In genomic region chr4:111390736-111391135, GRCm38 (mm10) we compare ENCODE assay signal across 25 mouse cellular contexts. TPM values are rescaled to one million over a fixed set of nuclear protein-coding genes. Genes with fewer than 3 reads are reported as not detected.
DNase-seq lines count a peak whose midpoint lies in the region; ATAC-seq and TF ChIP-seq lines count a peak whose summit lies in the region.
"Had no signal": no experiment of that assay in that cellular context is flagged by ENCODE, and none has a peak within 500 bp of the region (broad histone marks: within the 10 kb centered on the region; RNA-seq: fewer than 3 reads in every experiment).

No protein-coding gene starts in this region.

- H3K36me3 ChIP-seq in heart, embryonic 15.5 days, result no peaks in the 10 kb centered on the region
- no peaks in the 10 kb centered on the region for H3K36me3 ChIP-seq in heart, embryonic 12.5 days
- H3K36me3 ChIP-seq in lung, embryonic 16.5 days (ENCODE audit: control insufficient read depth, insufficient read depth, low read length), result no peaks in the 10 kb centered on the region
- H3K36me3 ChIP-seq: forebrain, embryonic 12.5 days; limb, embryonic 13.5 days; midbrain, embryonic 12.5 days; neural tube, embryonic 15.5 days had no signal

- no peak overlapping the region for H3K4me2 ChIP-seq in heart, embryonic 15.5 days
- H3K4me2 ChIP-seq in heart, embryonic 12.5 days, result no peak overlapping the region
- H3K4me2 ChIP-seq in lung, embryonic 16.5 days (ENCODE audit: low read depth, low read length), result no peak overlapping the region
- H3K4me2 ChIP-seq: forebrain, embryonic 12.5 days; limb, embryonic 13.5 days; midbrain, embryonic 12.5 days; neural tube, embryonic 15.5 days had no signal

- DNase-seq in gastrocnemius, adult 18-20 months (ENCODE audit: low spot score), result peak; percentile 2
- no peak for DNase-seq in gastrocnemius, postnatal 36 days
- no peak for DNase-seq in lung, adult 2 months
- DNase-seq in cerebellum, adult 9-10 months, result no peak
- DNase-seq: adrenal gland, postnatal 25 days; cerebellum, adult 9-11 months; kidney, postnatal 25 days; layer of hippocampus, postnatal 36 days; lung, postnatal 14 days; thymus, adult 2 months; thymus, postnatal 4 days had no signal

- no peak overlapping the region for H3K27ac ChIP-seq in heart, embryonic 15.5 days
- H3K27ac ChIP-seq in heart, embryonic 12.5 days (ENCODE audit: poor library complexity, severe bottlenecking), result no peak overlapping the region
- H3K27ac ChIP-seq in lung, embryonic 16.5 days (ENCODE audit: low read length), result no peak overlapping the region
- H3K27ac ChIP-seq: forebrain, embryonic 12.5 days; hindbrain, postnatal 0 days; layer of hippocampus, adult 2 months; limb, embryonic 13.5 days; liver, embryonic 14.5 days; midbrain, embryonic 12.5 days; neural tube, embryonic 15.5 days; stomach, postnatal 0 days had no signal

- TF ChIP-seq CTCF in lung, adult 2 months (IDR thresholded peaks at IDR 0.05; ENCODE audit: insufficient read depth, low read length), result no peak

- 0 out of 2 replicates have a peak, but pooled peaks have one; percentile 50 for ATAC-seq in heart, embryonic 15.5 days (replicated peaks; ENCODE audit: insufficient number of reproducible peaks, insufficient read depth, low FRiP score, low read depth)
- ATAC-seq in heart, embryonic 12.5 days (ENCODE audit: insufficient number of reproducible peaks, low FRiP score), result no peak
- peak; percentile 49 for ATAC-seq in lung, embryonic 16.5 days (ENCODE audit: low read depth)
- ATAC-seq: hindbrain, postnatal 0 days; intestine, embryonic 16.5 days had no signal

- no peaks in the 10 kb centered on the region for H3K4me1 ChIP-seq in heart, embryonic 15.5 days (replicated peaks)
- H3K4me1 ChIP-seq in heart, embryonic 12.5 days (replicated peaks), result 0 out of 2 replicates have a peak, but pooled peaks cover 4% of the 10 kb centered on the region
- H3K4me1 ChIP-seq in lung, embryonic 16.5 days (replicated peaks; ENCODE audit: control insufficient read depth, insufficient read depth, low read length), result no peaks in the 10 kb centered on the region
- H3K4me1 ChIP-seq in lung, adult 2 months (ENCODE audit: control insufficient read depth, insufficient read depth, low read length), result no peaks in the 10 kb centered on the region
- H3K4me1 ChIP-seq: forebrain, embryonic 12.5 days; limb, embryonic 13.5 days; midbrain, embryonic 12.5 days; neural tube, embryonic 15.5 days had no signal

- TF ChIP-seq POLR2A in lung, adult 2 months (IDR thresholded peaks at IDR 0.05; ENCODE audit: borderline replicate concordance, extremely low read depth, low read depth, low read length), result no peak

- no peaks in the 10 kb centered on the region for H3K9me3 ChIP-seq in heart, embryonic 15.5 days (replicated peaks)
- H3K9me3 ChIP-seq in heart, embryonic 12.5 days (replicated peaks), result no peaks in the 10 kb centered on the region
- H3K9me3 ChIP-seq in lung, embryonic 16.5 days (ENCODE audit: control insufficient read depth, low read length), result no peaks in the 10 kb centered on the region
- H3K9me3 ChIP-seq: forebrain, embryonic 12.5 days; limb, embryonic 13.5 days; midbrain, embryonic 12.5 days; neural tube, embryonic 15.5 days had no signal

- H3K9ac ChIP-seq in heart, embryonic 15.5 days, result no peak overlapping the region
- H3K9ac ChIP-seq in heart, embryonic 12.5 days, result no peak overlapping the region
- H3K9ac ChIP-seq in lung, embryonic 16.5 days (ENCODE audit: low read length), result no peak overlapping the region
- H3K9ac ChIP-seq: forebrain, embryonic 12.5 days; limb, embryonic 13.5 days; liver, embryonic 14.5 days; midbrain, embryonic 12.5 days; neural tube, embryonic 15.5 days had no signal

- intact Hi-C loops in gastrocnemius, postnatal 36 days (cut with DNase I), result no loop called here

- no peak overlapping the region for H3K4me3 ChIP-seq in heart, embryonic 15.5 days
- no peak overlapping the region for H3K4me3 ChIP-seq in heart, embryonic 12.5 days
- no peak overlapping the region for H3K4me3 ChIP-seq in lung, embryonic 16.5 days (ENCODE audit: low read length)
- H3K4me3 ChIP-seq in lung, adult 2 months (replicated peaks; ENCODE audit: extremely low read depth, low read depth, low read length), result no peak overlapping the region
- H3K4me3 ChIP-seq: erythroblast, embryonic 14.5 days; forebrain, embryonic 12.5 days; layer of hippocampus, adult 2 months; limb, embryonic 13.5 days; midbrain, embryonic 12.5 days; neural tube, embryonic 15.5 days had no signal

- H3K27me3 ChIP-seq in heart, embryonic 15.5 days, result no peaks in the 10 kb centered on the region
- H3K27me3 ChIP-seq in heart, embryonic 12.5 days (replicated peaks), result no peaks in the 10 kb centered on the region
- no peaks in the 10 kb centered on the region for H3K27me3 ChIP-seq in lung, embryonic 16.5 days (ENCODE audit: control insufficient read depth, insufficient read depth, low read depth, low read length)
- H3K27me3 ChIP-seq: forebrain, embryonic 12.5 days; limb, embryonic 13.5 days; midbrain, embryonic 12.5 days; neural tube, embryonic 15.5 days had no signal

RNA-seq across cellular contexts. Expression of gene Bend5, which starts 24.1 kb away (rescaled TPM):
- total RNA-seq in gastrocnemius, adult 18-20 months (2021), result under 1 TPM; 0.16 to 0.85 TPM
- under 1 TPM; 0.22 to 0.92 TPM for total RNA-seq in gastrocnemius, postnatal 36 days (2021)
- 15.4 and 18.2 TPM in 2 replicates for polyA plus RNA-seq in heart, embryonic 15.5 days (2015; fragmentation: Nextera tagmentation; extraction: Ambion mirVana)
- polyA plus RNA-seq in heart, embryonic 12.5 days (2016; fragmentation: Nextera tagmentation; extraction: Ambion mirVana), result 19.0 and 20.6 TPM in 2 replicates
- 19.6 and 20.9 TPM in 2 replicates for polyA plus RNA-seq in lung, embryonic 16.5 days (2015; fragmentation: Nextera tagmentation; extraction: Ambion mirVana)
- 4.0 and 5.2 TPM in 2 replicates for polyA plus RNA-seq in lung, adult 2 months (2012; rRNA removed)
- total RNA-seq: megakaryocyte, adult 5-6 weeks had no signal
- polyA plus RNA-seq: erythroblast, embryonic 14.5 days had no signal
